Mouse (Mus musculus) layer of hippocampus, adult 9-11 months (tissue): ENCODE results near the gene 2310009B15Rik.

ENCODE experiments used
- DNase-seq: peaks from one replicate; pipeline ENCODE4 v3.0.0; 2022

Gene 2310009B15Rik

DNA sequence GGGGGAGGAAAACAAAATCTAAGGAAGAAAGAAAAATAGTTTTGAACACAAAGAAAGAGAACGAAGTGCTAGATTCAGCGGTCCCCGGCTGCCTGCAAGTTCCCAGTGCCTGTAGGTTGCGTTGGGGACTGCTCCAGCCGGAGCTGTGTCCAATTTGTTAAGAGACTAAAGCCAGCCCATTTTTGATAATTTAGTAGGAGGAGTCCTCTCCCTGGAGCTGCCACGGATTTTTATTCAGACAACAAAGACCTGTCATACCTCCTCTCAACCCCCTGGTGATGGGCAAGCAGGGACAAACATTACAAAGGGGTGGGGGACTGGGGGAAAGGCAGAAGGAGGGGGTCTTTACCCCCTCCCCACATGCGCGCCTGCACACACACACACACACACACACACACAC is 14.3 kb downstream of the 2310009B15Rik start:
- DNase-seq: no peak

DNA sequence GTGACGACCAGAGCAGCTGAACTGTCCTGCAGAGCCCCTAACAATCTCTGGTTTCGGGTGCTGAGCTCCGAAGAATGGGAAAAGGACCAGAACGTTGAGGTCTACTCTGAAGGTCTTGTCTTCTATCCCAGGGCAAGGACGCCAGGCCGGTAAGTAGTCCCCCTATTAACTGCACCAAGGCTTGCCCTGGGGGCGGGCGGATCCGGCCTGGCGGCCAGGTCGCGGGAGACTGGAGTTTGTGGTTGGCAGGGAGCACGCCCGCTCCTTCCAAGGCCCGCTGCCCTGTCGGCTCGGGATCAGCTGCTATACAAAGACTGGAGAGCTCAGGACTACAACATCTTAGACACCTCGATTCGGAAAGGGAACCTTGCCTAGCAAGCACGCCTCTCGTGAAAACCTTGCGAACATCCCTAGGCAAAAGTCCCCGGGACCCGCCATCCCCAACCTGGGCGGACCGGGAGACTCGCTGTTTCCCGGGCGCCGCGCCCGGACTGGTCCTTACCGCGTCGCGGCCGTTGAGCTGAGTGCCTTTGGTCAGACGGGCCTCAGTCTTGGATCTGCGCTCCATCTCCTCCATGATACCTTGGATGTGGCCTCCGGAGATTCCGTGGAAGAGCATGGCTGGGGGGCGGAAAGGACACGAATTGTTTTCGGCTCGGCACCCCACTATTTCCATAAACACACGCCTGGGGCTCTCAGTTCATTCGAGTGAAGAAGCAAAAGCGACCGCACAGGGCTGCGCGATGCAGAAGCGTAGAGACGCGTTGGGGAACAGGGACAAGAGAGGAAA is 15.2 kb downstream of the 2310009B15Rik start:
- no peak for DNase-seq

DNA sequence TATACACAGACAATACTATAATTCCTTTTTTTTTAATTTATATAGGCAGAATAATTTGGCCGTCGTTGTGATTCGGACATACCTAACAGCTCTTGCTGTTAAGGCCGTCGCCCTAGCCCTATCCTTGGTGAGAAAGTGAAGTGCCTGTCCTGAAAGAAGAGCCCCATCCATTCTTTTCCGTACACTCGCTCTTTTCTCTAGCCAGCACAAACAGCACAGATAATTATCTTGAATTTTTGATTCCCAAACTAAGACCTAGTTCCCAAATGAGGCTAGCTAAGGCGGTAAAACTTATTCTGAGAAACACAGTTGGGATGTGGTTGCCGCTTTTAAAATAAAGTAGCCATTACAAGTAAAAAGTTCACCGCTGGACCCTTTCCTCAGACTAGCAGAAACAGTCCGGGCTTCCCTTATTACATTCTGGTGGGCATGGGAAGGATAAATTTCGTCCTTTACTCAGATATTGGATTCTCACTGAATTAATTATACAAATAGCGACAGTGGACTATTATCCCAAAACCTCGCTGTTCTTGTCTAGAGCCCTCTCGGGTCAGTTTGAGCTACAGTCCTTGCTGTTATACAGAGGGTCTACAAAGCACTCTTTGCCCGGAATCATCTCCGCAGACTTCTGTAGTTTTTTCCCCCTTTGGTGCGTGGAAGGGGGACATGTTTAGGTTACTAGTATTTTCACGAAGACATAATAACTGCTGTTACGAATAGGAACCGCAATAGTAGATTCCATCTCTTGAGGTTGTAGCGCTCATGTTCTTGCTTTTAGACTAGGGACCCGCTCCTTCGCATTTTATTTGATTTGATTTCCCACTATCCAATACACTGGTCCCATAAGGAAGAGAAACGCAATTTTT is 16.0 kb downstream of the 2310009B15Rik start:
- no peak for DNase-seq

DNA sequence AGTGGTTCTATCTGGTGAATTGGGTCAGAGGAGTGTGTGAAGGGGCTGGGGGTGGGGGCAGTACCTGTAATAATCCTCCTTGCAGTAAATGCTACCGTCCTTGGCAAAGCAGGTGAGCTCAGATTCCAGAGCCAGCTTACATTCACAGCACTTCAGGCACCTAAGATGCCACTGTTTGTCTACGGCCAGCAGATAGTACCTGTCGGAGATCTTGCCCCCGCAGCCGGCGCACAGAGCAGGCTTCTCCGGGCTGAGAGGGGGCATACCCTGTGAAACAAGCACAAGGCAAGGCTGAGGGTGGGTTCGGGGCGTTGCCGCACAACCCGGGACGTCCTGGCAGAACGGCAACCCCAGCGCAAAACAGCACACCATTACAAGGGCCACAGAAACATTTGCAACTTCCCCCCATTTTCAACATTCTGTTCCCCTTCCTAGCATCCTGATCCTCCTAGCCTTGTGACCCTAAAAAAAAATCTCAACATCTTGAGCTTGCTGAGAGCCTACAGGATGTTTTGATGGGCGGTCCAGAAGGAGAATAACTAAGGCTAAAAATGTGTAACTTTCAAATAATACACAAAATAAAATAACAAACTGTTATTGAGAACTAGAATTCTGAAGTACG is 16.7 kb downstream of the 2310009B15Rik start:
- DNase-seq: no peak

DNA sequence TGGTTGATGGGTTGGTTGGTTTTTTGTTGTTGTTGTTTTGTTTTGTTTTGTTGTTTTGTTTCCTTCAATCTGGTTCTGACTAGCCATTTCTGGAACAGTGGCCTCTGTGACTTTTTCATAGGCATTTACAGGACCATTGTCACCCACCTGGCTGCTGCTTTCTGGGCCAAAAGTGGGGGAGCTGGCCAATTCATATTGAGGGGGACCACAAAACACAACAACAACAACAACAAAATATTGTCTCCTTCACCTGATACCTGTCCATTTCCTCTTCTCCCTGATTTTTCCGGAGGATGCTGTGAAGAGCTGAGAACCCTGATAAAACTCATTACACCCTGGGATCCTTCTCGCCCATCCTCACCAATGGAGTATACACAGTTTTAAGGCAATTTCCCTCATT is 17.4 kb downstream of the 2310009B15Rik start:
- DNase-seq: no peak

DNA sequence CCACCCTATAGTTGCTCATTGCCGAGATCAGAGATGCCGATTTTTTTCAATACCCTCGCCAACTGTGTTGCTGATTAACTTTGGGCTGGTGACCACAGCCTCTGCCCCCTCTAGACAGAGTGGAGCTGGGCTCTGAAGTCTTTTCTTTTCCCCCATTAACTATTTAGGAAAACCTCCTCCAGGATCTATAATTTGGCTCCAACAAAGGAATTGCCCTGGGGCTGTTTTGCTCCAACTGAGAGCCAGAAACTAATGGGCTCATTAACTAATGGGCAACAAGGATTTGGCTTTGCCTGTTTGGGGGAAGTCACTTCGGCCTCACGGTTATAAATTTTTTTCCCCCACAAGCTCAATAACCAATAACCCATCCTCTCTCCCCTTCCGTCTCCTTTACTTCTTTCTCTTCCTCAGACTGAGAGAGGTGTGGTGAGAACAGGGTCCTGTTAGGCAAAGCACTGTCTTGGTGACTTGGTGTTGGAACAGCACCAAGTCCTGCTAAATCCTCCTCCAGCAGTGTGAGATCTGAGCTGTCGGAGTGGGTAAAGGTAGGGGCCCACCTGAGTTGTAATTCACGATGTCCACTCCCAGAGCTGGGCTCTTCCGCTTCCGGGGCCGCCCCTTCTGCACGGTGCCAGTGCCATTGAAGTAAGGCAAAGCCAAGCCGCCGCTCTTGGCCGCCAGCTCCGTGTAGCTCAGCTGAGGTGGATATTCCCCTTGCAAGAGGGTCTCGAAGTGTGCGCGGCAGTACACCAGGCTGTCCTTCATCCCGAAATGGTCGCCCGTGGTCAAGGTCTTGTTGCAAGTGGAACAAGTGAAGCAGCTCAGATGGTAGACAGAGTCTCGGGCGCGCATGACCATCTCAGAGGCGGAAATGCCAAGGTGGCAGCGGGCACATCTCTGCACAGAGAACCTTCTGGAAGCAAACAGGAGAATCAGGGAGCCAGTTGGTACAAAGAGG is 18.6 kb downstream of the 2310009B15Rik start:
- no peak for DNase-seq

DNA sequence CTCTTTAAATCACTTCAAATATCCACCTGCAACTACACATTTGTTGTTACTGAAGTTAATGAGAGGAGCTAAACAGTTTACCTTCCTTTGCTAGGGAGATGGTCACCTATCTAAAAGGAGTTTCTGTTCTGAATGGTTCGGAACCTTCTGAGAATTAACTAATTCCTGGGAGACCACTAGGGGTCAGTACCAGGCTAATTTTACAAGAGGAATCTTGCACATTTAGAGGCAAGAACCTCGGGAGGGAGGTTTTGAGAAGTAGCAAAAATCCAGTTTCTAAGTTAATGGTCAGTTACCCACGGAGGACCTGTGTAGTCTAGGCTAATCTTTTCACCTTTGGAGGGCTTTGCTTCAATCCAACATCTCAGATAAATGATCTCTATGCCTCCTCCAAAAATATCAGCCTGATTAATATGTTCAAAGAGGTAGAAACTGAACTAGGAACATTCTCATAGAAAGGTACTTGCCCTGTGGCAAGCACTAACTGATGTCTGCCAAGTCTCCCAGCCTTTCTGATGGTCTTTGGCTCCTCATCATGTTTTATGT is 21.2 kb downstream of the 2310009B15Rik start:
- DNase-seq: no peak

DNA sequence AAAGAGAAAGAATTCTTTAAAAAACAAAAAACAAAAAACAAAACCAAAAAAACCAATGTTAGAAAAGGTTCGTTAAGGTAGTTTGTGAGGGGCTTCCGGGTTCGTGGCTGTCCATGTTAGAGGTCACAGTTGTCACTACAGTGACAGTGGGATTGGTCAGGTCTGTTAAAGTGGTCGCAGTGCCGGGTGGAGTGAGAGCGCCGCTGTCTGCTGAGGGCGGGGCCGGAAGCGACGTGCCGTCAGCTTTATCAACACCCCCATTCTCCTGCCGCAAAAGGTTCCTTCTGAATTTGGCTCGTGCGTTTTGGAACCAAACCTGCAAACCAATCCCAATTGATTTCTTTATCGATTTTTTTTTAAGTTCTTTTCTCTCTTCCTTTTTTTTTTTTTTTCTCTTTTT is 25.3 kb downstream of the 2310009B15Rik start:
- DNase-seq: no peak

DNA sequence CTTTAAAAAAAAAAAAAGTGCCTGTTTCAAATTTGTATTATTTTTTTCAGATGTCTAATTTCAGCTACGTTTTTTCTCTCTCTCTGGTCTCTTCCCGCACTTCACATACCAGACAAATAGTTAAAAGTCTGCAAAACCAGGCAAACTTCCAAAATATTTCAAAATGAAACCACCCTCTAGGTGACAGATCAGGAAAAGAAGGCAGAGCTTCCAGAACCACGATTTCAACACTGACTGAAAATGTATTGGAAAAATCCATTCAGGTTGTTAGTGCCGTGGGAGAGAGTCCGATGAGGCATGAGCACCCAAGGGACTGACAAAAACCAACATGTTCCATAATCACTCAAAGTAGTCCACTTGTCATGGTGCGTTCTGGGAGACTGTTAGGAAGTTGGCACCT is 29.8 kb downstream of the 2310009B15Rik start:
- DNase-seq: no peak

DNA sequence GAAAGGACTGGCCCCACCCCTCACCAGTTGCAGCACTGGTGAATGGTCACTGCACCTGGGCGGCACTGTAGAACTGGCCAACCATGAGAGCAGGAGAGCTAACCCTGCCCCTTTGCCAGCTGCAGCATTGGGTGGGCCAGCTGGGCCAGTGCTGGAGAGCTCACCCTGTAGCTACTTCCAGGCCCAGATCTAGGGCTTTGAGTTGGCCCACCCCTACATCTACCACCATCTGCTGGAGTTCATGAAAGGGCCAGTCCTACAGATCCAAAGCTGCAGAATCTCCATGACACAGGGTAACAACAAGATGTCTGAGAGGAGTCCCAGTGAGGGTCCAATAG is 33.7 kb downstream of the 2310009B15Rik start:
- DNase-seq: no peak

DNA sequence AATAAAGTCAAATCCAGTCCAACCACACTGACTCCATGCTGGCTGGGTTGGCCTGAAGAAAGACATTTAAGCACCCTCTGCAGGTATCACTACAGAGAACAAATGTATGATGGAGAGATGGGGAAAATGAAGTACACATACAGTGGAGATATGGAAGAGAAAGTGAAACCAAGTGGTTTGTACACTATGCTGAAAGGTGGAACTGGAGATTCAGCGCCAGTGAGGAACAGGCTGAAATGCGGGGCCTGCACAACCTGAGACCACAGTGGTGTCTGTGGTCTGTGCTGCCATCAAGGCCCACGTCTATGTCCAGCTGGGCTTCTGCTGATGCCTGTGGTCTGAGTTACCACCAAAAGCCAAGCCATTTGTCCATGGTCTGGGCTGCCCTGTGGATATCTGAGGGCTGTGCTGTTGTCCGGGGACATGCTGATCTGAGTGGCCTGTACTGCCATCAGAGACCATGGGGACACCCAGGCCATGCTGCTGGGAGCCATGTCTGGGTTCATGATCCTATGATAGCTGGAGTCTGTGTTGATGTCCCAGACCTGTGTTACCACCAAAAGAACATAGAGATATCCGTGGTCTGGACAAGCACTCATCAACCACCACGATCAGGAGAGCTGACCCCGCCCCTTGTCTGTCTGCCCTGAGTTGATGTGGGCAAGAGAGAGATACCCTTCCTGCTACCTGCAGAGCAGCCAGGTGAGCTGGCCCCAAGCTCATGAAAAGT is 34.2 kb downstream of the 2310009B15Rik start:
- DNase-seq: no peak
